Mouse (Mus musculus): ENCODE measurements at regions not wholly inside any gene's neighbourhood (a gene's known extent, or its start where the extent isn't known, plus 50 kb on each side); places are given as distances from the start of the nearest gene placed in this dataset.

DNA sequence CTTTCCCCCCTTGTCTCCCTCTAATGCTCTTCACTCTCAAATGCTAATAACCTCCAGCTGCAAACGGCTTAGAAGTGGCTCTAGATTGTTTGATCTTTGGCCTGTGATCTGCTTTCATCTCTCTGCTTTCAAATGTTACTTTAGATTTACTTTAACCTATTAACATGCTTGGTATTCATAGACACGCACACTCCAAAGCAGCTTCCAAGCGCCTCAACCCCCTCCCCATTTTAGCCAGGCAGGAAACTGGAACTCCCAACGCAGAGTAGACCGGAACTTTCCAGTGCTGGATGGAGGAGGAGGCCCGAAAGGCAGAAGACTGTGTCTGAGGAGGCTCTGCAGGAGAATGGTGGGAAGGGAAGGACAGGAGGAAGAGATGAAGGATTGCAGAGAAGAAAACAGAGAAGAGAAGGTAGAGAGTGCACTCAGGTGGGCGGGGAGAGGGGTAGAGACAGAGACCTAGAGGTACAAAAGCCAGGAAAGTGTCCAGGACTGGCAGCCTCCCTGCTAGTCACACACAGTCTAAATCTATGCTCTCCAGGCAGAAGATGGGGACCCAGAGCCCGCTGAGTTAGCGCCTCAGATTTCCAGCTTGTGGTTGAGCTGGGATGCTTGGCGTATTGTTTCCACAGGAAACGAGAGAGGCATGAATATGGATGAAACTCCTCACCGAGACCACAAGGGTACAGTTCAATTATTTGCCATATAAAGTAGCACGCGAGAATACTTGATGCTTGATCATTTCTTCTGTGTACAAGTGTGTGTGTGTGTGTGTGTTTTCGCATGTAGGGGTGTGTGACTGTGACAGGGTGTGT lies 167.6 kb upstream of the Gm4791 start:
- intact Hi-C loops (cut with DNase I), result no loop called here

GRCm38 (mm10) chr9:46830316-46830715 lies 168.2 kb upstream of the Gm4791 start:
- no peak for DNase-seq (ENCODE audit: low spot score in 2 of 2)
- intact Hi-C loops (cut with DNase I), result no loop called here

More for the DNA sequence above, 167.6 kb upstream of the Gm4791 start:
- no peak for DNase-seq (ENCODE audit: low spot score in 2 of 2)

- intact Hi-C loops (cut with DNase I), result no loop called here
- DNase-seq (ENCODE audit: low spot score in 2 of 2), result no peak
These were observed 173.8 kb upstream of the Gm4791 start for GRCm38 (mm10) chr9:46824703-46825102.

GRCm38 (mm10) chr9:46819808-46820207 lies 178.7 kb upstream of the Gm4791 start:
- intact Hi-C loops (cut with DNase I), result no loop called here
- DNase-seq (ENCODE audit: low spot score in 2 of 2), result no peak

- no peak for DNase-seq (ENCODE audit: low spot score in 2 of 2)
- intact Hi-C loops (cut with DNase I), result no loop called here
These were observed 179.2 kb upstream of the Gm4791 start for GRCm38 (mm10) chr9:46819376-46819775.

- DNase-seq (ENCODE audit: low spot score in 2 of 2), result peak; percentile 71 to 74
- intact Hi-C loops (cut with DNase I), result no loop called here
These were observed 182.4 kb upstream of the Gm4791 start for GRCm38 (mm10) chr9:46816126-46816525.

- intact Hi-C loops (cut with DNase I), result loop anchor here (2.0 kb wide), 1 partner anchor 80 kb away; no protein-coding TSS in a partner anchor
- peak; percentile 84 for DNase-seq (ENCODE audit: low spot score in 2 of 2)
These were observed 183.9 kb upstream of the Gm4791 start for GRCm38 (mm10) chr9:46814478-46815241.

- DNase-seq (ENCODE audit: low spot score in 2 of 2), result no peak
- intact Hi-C loops (cut with DNase I), result no loop called here
These were observed 188.3 kb upstream of the Gm4791 start for GRCm38 (mm10) chr9:46810266-46810665.

- intact Hi-C loops (cut with DNase I), result no loop called here
- DNase-seq (ENCODE audit: low spot score in 2 of 2), result no peak
These were observed 203.1 kb upstream of the Gm4791 start for GRCm38 (mm10) chr9:46795446-46795845.

DNA sequence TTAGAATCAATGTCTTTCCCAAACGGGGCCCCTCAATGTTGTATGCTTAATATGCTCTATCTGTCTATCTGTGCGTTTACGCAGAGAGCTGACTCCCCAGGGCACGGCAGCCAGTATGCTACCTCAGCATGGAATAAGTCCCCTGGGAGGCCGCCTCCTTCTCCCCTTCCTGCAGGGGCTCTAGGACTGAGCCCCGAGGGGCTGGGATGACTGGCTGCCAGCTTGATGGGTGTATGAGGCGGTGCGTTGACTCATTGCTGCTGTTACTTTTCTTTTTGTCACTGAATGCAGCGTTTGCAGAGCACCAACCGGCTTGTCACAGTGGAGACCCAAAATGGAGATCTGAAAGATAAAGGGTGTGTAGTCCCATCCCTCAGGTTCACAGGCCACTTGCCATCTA lies 209.5 kb upstream of the Gm4791 start:
- intact Hi-C loops (cut with DNase I), result no loop called here
- peak in 1 of 2 experiments; percentile 38 for DNase-seq (ENCODE audit: low spot score in 2 of 2)

- intact Hi-C loops (cut with DNase I), result no loop called here
- DNase-seq (ENCODE audit: low spot score in 2 of 2), result peak; percentile 40 to 60
These were observed 210.1 kb upstream of the Gm4791 start for GRCm38 (mm10) chr9:46788456-46788855.

- intact Hi-C loops (cut with DNase I), result no loop called here
- DNase-seq (ENCODE audit: low spot score in 2 of 2), result peak; percentile 57 to 77
These were observed 214.1 kb upstream of the Gm4791 start for GRCm38 (mm10) chr9:46784355-46784975.

- intact Hi-C loops (cut with DNase I), result no loop called here
- no peak for DNase-seq (ENCODE audit: low spot score in 2 of 2)
These were observed 214.8 kb upstream of the Gm4791 start for GRCm38 (mm10) chr9:46783597-46784354.

DNA sequence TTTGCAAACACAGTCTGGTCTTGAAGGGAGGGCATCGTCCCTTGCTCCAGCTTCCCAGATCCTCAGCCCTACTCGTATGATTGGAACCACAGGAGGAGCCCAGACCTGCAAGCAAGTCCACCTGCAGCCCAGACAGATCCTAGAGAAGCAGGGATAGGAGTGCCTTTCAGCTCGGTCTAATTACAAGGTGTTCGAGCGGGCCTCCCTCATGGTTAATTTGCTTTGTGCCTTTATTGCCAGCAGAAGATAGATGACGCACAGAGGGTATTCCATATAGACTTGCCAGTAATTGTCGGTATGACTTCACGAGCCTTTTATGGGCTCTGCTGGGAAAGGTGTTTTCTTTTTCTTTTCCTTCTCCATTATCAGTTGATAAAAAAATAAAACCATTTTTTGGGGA lies 216.9 kb upstream of the Gm4791 start:
- intact Hi-C loops (cut with DNase I), result no loop called here
- peak in 1 of 2 experiments; percentile 1 for DNase-seq (ENCODE audit: low spot score in 2 of 2)

GRCm38 (mm10) chr9:46778769-46779168 lies 219.8 kb upstream of the Gm4791 start:
- peak in 1 of 2 experiments; percentile 1 for DNase-seq (ENCODE audit: low spot score in 2 of 2)
- intact Hi-C loops (cut with DNase I), result no loop called here

DNA sequence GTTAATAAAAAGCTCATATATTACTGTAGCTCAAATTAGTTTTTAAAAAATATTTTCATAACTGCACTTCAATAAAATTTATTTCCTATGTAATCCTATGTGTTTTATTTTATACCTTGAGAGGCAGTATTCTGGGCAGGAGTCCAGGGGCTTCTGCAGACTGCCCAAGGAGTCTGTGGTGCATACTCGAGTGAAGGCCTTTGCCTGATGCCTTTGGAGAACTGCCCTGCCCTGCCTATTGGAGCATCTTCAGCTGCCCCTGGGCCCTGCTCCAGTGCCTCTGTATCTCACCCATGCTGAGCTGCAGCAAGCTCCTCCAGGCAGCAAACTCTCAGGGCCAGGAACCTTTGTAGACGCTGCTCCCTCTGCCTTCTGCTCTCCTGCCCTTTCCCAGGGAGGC lies 223.7 kb upstream of the Gm4791 start:
- no peak for DNase-seq (ENCODE audit: low spot score in 2 of 2)
- intact Hi-C loops (cut with DNase I), result no loop called here

DNA sequence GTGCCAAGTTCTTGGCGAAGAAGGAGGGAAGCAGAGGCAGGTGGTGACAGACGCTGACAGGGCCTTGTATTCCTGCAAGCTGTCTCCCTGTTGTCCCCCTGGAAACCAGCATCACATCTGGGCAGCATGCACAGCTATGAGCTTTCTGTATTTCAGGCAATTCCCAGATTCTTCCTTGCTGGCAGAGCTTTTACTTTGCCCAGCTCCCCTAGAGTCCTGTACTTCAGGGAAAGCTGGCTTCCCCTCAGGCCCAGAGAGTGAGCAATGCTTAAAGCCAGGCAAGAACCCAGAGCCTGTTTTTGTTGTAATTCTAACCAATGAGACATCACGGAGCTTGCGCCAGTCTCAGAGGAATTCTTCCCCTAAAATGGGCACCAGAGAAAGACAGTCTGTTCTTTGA lies 238.3 kb upstream of the Gm4791 start:
- intact Hi-C loops (cut with DNase I), result no loop called here

DNA sequence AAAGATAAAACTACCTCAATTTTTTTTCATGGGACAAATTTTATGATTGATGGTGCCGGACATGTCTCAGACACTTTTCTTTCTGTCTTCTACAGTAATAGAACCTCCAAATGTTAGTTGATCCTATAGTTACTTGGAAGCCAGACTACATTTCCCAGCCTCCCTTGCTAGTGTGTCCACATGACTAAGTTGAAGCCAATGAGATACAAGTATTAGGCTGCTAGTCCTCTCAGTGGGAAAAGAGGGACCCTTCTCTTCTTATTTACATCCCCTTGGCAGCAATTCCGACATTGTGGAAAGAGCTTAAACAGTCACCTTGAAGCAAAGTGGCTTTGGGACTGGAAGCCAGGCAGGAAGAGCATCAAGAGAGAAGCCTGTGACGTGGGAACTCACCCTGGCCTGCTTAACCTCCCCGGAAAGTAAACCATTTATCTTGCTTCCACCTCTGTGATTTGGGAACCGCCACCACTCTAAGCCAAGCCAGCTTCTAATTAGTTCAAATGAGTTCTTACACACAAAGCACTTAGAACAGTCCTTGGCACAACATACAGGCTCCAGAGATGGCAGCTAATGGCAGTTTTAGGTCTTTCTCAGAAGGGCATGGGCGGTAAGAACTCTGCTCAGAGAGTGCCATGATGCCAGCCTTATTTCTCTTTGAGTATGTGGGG lies 241.4 kb upstream of the Gm4791 start:
- no peak for DNase-seq (ENCODE audit: low spot score in 2 of 2)
- intact Hi-C loops (cut with DNase I), result no loop called here

More for the DNA sequence above, 238.3 kb upstream of the Gm4791 start:
- peak in 1 of 2 experiments; percentile 49 for DNase-seq (ENCODE audit: low spot score in 2 of 2)

DNA sequence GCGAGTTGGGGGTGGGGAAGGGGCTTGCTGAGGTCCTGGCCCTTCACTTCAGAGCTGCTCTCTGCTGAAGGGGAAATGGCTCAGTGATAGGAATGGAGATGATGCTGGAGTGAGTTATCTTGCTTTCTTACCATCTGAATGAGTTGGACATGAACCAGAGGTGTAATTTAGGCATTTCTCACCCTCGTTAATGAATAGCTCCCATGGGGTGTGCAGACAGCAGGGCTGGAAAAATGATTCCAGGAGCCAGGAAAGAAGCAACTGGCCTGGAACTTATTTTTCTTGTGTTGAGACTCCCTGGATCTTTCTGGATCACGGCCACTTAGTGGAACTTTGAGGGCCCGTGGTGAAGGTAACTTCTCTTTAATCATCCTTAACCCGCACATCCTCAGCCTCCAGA lies 246.6 kb upstream of the Gm4791 start:
- intact Hi-C loops (cut with DNase I), result no loop called here
- DNase-seq (ENCODE audit: low spot score in 2 of 2), result no peak
